Mouse (Mus musculus): ENCODE results near the gene Cep57l1. TPM values are rescaled to one million over a fixed set of nuclear protein-coding genes. Genes with fewer than 3 reads are reported as not detected.

The Cep57l1 gene
- total RNA-seq (2023): 10 to 100 TPM in 1 of 2 experiments, 1 to 10 TPM in 1; 7.1 to 11.5 TPM

DNA sequence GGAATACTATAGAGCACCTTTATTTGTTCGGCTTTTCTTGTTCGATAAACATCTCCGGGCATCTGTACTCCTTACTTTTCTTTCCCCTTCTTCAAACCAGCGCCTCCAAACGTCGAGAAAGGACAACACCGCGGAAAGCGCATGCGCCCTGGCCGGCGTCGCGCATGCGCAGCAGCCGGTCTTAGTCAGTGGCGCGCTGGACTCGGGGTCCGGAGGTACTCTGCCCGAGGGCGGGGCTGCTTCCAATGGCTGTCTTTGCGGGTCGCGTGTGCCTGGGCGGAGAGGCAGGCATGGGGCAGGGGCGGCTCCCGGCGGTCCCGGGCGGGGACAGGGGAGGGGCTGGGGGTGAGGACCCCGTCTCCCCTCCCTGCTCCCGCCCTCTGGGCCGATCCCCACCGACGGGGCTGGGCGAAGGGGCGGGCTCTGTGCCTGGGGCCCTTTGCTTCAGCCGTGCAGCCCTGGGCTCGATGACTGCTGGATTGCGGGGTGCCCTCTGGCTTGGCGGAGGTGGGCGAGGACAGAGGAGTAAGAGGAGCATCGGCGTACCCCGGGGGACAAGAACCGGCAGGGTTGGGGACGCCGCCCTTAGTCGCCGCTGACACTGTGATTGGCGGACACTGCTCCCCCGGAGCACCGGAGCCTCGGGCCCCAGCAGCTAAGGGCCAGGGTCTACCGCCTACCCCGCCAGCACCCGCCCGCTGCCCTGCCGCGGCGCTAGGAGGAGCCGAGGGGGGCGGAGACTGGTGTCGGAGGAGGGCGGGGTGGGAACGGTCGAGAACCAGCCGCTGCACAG lies at the start of gene Cep57l1, which contains the start of gene Sesn1:
Gene Cep57l1 (minus strand): TSS at position 101 of the 793 bp plus-strand sequence.
Gene Sesn1 (plus strand): TSS at position 165 of the 793 bp plus-strand sequence.

DNA sequence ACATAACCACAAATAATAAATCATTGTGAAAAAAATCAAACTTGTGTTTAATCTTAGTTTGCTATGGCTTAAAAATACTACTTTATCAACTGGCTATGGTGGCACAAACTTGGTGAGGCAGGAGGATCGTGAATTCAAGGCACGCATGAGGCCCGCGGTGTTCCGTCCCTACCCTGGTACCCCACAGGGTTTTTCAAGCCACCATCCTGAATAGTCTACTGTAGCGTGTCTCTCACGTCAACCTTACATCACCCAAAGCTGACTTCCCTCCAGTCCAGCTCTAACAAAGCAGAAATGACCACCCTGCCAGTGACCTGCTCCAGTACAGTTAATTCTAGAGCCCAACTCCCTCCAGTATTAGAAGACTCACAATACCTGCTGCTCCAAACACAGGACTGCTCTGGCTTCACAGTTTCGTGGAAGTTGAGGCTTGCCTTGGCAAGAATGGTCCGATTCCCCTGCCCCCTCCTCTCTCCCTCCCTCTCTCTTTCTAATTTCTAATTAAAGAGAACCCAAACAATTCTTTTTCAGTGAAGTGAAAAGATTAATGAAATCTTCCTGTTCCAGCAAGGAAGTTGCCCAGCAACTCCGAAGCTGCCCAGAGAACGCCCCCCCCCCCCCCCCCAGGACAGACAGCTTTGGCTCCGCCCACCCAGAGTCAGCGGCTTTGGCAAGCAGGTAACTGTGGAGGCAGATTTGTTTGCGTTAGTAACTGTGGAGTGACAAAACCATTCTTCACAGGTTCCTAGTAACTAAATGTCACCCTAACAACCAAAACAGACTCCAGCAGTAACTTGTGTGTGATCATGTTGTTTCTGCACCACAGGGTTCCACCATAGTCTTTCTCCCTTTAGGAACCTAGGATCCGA lies 93.4 kb downstream of the Cep57l1 start, which contains the start of gene Ccdc162:
Gene Ccdc162 (minus strand): TSS at position 606 of the 869 bp plus-strand sequence.

Other genes starting within 250 kb of the Cep57l1 start
- 1 to 10 TPM; 4.7 to 5.6 TPM for gene Ccdc162, start 93.2 kb downstream of the Cep57l1 start, total RNA-seq (2023)
- 10 to 100 TPM in 1 of 2 experiments, 1 to 10 TPM in 1; 9.4 to 10.6 TPM for gene Sesn1, start 64 bp upstream of the Cep57l1 start, total RNA-seq (2023)
- not detected for gene Armc2, start 208.6 kb upstream of the Cep57l1 start, total RNA-seq (2023)

All from neutrophil, adult 83 days (primary cell).